Mouse (Mus musculus): ENCODE results near the gene Ccer2.

DNA sequence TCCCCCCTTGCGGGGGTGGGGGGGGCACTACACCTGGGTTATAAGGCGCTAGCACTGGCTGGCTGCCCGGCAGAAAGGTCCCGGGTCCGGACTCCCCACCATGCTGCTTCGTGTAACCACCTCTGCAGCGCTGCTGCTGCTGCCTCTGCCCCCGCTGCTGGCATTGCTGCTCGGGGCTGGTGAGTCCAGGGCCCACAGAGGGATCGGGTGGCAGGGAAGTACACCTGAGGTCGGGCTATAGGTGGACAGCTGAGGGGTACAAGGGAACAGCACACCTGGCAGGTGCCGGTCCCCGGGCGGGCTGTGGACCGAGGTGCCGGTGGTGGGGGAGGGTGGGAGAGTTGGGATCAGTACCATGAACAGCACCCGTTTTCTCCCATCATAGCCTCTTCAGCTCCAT is at the start of gene Ccer2:
- TF ChIP-seq CTCF (IDR thresholded peaks at IDR 0.05; ENCODE audit: low read depth, low read length), result no peak
- no peak for TF ChIP-seq POLR2A (IDR thresholded peaks at IDR 0.05; ENCODE audit: insufficient read depth, low read length)
- no peak for TF ChIP-seq EP300 (IDR thresholded peaks at IDR 0.05; ENCODE audit: insufficient read depth, low read depth, low read length)
